Mouse (Mus musculus) kidney, adult 2 months (tissue): ENCODE data around the gene Bora.

ENCODE experiments used
- CTCF ChIP-seq: fragments of 200-500 bp; conservative IDR thresholded peaks from 2 replicates; pipeline ENCODE4 v1.5.1; 2011; ENCODE audit warnings: low read depth, mild to moderate bottlenecking, control low read depth, low read length, moderate library complexity, mixed read lengths; ENCODE audit not compliant: insufficient read depth, insufficient read length
- POLR2A ChIP-seq: fragments of 200-500 bp; IDR thresholded peaks from one replicate; pipeline ENCODE4 v1.6.1; 2011; ENCODE audit warnings: low read depth, low read length, control low read depth

DNA sequence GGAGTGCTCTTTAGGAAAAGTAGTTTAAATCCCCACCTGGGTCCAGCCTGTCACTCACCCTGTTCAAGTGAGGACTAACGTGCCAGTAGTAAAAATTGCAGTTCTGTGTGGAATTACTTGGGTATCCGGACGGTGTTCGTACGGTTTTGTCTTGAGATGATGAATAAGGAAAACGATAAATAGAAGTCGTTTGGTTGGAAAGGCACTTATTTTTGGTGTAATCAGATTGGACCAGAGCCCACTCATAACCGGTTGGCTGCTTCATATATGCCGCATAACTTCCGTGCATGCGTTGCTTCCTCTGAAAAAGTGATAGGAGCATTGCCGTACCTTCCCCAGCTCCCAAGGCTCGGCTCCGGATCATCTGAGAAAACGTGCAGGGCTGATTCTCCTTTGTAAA is 760 bp downstream of the Bora start:
- TF ChIP-seq POLR2A (no peak), CTCF (no peak)
